Mouse (Mus musculus): ENCODE data around the gene Hfe.
A peak's percentile ranks its signal among the peaks of the same experiment; 100 is the strongest.
"Not testable (repeated sequence)": the region's sequence is repeated elsewhere in the genome, so short reads cannot be mapped to it uniquely, and the experiment has no call there.

Hfe gene

DNA sequence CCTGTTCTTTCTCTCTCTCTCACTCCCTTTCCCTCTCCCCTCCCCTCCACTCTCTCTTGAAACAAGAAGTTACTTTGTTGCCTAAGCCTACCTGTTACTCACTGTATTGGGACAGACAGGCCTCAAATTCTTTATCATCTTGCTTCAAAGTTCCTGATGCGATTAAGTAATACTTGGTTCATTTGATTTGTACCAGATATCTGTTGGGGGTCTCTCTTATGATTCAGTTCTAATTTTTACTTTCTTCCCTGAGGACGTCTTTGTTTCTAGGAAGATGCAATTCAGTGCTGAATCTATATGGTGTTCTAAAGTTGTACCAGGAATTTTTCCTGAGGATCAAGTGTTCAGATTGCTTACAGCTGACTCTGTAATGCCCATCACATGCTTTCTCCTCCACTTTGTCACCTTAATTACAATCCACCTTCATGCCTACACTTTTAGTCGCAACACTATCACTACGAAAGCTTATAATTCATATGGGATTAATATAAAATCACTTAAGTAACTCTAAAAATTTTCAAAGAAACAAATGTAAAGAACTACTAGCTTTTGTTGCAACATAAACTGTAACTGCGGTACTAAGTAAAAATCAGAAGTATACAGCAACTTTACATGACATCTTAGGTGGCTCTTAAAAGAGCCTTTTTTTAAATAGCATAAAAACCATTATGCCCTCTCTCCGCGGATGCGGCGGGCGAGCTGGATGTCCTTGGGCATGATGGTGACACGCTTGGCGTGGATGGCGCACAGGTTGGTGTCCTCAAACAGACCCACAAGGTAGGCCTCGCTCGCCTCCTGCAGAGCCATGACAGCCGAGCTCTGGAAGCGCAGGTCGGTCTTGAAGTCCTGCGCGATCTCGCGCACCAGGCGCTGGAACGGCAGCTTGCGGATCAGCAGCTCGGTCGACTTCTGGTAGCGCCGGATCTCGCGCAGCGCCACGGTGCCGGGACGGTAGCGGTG is 34.0 kb upstream of the Hfe start:
- peak; percentile 58 for DNase-seq (ENCODE audit: low read depth, low spot score)

DNA sequence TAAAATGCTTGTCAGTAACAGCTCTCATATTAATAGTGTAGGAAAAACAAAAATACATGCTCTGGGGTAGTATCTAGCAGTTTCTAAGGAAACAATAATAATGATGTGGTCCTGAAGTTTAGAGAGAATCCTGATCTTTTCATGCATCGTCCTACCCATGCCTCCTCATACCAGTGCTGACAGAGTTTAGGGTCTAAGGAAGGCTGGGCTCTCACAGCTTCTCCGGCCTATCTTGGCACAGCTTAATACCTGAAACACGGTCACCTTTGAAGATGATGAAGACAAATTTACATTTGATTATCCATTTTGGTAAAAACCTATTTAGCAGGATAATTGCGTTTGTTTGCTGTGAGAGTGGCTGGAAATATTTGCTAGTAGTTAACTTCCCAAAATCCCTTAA is 33.3 kb upstream of the Hfe start:
- DNase-seq (ENCODE audit: low read depth, low spot score): peak; percentile 46

DNA sequence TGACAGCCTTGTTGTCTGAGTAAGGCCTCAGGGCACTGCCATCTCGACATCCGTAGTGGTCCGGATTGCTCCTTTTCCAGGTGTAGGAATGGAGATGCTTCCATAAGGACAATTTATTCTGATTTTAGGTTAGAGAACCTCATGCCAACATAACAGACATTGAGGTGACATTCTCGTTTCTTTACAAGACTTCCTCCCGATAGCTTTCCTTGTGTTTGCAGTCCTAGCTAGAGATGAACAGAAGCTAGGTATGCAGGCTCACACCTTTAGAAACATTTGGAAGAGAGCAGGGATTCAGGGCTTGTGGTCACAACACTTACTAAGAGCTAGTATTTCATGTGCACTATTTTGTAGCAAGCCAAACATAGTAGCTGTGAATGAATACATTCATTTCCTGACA is 32.6 kb upstream of the Hfe start:
- peak; percentile 21 for DNase-seq (ENCODE audit: low read depth, low spot score)

DNA sequence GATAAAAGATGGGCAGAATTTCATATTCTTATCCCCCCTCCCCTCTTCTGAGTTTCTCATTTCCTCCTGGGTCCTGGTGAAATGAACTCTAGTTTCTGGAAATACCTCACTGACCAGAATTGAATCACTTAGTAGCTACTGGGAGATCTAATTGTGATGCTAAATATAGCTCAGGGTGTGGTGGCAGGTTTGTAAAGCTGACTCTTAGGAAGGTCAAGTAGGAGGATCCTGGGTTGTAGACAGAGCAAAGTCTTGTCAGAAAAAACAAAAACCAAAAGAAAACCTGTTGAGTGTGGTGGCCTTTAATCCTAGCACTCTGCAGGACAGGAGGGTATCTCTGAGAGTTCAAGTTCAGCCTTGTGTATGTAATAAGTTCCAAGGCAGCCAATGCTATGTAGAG is 31.4 kb upstream of the Hfe start:
- DNase-seq (ENCODE audit: low read depth, low spot score): no peak

DNA sequence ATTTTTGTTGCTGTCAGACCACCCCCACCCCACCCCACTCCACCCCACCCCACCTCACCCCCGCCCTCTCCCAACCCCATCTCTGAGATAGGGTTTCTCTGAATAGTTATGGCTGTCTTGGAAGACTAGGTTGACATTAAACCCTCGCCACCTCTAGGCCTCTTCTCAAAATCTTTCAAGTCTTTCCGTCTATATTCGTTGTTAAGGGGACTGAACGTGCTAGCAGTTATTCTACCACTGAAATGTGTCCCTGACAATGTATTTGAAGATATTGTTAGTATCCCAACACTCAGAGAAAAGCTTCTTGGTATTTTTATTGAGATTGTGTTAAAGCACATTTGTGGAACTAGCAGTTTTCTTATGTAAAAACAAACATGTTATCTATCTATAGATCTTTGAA is 30.3 kb upstream of the Hfe start:
- DNase-seq (ENCODE audit: low read depth, low spot score): peak; percentile 29

DNA sequence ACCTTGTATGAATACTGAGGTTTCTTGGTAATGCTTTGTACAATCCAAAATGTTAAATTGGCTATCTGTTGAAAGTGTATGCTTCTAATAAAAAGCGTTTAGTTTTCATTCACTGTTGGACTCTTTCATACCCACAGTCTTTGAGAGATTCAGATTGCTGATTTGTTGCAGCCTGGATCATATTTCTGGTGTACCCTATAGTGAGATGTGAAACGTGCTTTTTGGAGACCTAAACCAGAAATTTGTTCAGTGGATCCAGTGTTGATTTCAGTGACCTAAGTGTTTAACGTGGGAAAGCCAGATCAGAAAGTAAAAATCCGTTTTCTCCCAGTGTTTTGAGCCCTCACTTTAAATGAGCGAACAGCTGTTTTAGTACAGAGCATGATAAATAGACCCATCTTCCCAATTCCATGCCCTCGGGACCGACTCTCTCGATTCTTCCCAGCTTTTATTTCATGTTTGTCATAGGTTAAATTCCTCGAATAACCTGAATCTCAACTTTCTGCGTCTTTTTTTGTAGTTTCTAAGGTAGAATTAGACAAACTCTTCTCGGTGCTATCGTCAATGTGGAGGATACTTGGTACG is 29.7 kb upstream of the Hfe start:
- no peak for DNase-seq (ENCODE audit: low read depth, low spot score)

DNA sequence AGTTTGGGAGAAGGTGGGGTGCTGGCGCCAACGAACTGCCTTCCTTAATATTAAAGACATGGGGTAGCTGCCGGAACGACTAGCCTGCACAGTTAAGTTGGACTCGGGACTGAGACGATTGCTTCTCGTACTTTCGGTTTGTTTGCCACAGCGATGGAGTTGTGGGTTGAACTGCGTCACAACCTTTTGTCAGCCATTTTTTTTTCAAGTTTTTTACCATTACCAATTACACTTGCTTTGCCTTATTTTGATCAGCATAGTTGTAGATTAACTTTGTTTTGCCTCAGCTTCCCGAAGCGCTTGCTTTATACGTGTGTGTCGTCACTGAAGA is 29.2 kb upstream of the Hfe start:
- no peak for DNase-seq (ENCODE audit: low read depth, low spot score)

DNA sequence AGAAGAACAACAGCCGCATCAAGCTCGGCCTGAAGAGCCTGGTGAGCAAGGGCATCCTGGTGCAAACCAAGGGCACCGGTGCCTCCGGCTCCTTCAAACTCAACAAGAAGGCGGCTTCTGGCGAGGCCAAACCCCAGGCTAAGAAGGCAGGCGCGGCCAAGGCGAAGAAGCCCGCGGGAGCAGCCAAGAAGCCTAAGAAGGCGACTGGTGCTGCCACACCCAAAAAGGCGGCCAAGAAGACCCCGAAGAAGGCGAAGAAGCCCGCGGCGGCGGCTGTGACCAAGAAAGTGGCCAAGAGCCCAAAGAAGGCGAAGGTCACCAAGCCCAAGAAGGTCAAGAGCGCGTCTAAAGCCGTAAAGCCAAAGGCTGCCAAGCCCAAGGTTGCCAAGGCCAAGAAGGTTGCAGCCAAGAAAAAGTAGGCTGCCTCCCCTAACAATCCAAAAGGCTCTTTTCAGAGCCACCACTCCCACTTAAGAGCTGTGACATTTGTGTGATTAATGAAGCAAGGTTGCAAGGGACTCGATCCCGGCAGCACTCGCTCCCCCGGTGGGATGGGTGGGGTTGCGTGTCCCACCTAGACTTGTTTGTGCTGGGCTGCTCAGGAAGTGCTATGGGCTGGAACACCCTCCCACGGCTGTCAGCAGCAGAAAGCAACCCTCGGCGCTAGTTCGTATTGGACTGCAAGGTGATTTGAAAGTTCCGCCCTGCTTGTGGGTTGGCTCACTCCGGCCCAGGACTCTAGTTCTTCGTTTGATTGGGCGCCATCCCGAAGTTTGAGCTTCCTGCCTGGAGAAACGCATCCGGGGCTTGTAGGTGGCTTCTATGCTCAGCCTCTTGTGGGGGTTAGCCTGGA is 28.6 kb upstream of the Hfe start:
- DNase-seq (ENCODE audit: low read depth, low spot score): peak; percentile 87

DNA sequence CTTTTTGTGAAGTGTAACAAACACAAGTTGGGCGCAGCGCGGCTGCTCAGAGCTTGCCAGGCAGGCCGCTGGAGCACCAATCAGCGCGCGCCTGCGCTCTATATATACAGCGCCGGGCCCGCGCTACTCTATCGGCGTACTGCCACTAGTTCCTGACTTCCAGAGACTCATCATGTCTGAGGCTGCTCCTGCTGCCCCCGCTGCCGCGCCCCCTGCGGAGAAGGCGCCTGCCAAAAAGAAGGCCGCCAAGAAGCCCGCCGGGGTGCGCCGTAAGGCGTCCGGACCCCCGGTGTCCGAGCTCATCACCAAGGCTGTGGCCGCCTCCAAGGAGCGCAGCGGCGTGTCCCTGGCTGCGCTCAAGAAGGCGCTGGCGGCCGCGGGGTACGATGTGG is 28.0 kb upstream of the Hfe start, which contains the start of gene Hist1h1c:
TSS of gene Hist1h1c (plus strand) at position 132 of the 392 bp plus-strand sequence.
- peak; percentile 95 for DNase-seq (ENCODE audit: low read depth, low spot score)

DNA sequence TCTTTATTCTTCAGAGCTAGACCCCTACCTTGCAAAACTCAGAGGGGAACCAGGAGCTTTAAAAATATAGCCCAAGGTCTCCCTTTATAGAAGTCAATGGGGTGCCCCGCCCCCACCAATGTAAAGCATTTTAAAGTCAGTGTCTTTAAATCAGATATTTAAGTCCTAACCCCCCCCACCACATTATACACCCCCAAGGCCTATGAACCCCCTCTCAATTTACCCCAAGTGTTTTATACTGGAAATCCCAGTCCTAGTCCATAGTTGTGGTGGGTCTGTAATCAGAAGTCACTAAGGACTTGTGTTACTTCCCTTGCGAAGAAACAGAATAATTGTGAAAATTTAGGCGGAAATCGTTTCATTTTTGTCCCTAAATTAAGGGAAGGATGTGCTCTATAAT is 27.4 kb upstream of the Hfe start:
- peak; percentile 58 for DNase-seq (ENCODE audit: low read depth, low spot score)

DNA sequence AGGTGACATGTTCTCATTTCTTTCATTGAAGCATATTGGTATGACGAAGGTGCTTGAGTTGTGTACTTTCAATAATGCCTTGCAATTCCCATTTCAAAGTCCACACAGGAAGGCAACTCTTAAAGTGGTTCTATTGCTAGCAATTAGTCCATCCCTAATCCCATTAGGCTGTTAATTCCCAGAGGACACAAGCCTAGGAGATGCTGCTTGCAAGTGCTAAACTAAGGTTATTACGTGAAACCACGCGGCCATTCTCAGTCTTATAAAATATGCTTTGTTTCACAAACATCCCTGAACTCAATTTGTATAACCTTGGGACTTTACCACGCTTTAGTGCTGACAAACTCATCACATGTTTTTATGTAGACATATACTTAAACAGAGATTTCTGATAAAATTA is 26.4 kb upstream of the Hfe start:
- DNase-seq (ENCODE audit: low read depth, low spot score): no peak

DNA sequence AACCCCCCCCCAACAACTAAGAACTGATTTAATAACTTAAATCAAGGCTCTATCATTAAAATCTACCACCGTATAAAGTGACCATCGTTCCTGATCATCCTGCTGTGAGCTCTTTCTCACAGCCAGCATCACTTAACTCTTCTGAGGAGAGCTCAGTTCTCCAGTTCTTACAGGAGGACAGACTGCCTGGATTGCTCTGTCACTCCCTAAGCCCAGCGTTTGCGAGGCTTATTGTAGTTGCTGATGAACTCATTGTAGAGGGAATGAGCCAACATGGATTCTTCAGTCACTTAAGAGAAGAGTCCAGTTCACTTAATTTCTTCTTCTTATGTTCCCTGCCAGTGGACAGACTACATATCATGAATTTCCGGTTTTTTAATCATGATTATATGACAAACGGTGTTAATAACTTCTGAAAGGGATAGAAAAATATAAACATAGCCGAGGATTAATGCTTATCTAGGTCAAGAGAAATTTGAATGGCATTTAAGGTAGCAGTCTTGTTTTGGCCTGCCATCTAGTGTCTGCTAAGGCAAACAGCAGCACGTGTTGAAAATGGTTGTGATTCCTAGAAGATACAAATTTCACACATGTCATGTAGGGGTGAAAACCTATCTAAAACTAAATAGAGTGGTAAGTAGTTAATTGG is 21.6 kb upstream of the Hfe start:
- DNase-seq (ENCODE audit: low read depth, low spot score): peak; percentile 16

DNA sequence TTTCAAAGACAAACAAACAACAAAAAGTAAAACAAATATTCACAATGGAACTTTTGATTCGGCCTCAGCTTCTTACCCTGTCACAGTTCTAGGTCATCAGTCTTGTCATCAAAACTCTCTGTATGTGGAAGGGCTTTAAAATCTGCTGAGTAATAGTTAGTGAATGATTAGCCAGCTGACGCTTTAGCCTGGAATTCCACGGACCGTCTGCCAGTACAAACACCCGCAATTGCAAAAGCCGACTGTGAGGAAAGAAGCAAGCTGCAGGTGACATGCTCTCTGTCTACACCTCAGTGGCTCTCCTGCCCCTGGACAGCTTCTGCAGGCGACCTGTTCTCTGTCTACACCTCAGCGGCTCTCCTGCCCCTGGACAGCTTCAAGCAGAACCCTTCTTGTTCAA is 19.8 kb upstream of the Hfe start:
- no peak for DNase-seq (ENCODE audit: low read depth, low spot score)

DNA sequence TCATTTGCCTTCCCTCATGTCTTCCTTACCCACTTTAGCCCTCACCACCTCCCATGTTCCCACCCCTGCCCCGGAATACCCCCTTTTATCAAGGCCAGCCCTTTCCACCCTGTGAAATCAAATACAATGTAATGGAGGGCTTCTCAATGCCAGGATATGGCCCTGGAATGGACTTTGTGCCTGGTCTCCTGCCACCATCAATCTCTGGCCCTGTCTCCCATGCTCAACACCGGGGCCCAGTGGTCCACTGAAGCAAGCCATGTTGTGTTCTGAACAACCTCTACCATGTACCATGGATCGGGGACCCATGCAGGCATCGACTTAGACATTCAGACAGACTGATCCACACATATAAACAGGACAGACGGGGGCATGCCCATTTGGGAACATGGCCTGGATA is 19.1 kb upstream of the Hfe start:
- DNase-seq (ENCODE audit: low read depth, low spot score): no peak

DNA sequence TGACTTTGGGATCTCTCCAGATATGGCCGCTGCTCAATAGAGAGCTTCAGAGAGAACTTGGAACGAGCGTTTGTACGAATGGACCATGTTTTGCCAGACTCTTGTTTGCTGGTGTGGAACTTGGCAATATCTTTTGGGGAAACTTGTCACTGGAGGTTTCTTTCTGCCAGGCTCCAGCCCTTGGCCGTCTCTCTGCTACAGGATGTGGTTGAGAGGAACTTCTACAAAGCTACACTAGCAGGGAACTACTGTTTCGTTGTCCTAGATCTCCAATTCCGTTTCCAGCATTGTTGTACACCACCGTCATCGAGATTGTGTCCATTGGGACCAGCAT is 18.5 kb upstream of the Hfe start:
- DNase-seq (ENCODE audit: low read depth, low spot score): no peak

DNA sequence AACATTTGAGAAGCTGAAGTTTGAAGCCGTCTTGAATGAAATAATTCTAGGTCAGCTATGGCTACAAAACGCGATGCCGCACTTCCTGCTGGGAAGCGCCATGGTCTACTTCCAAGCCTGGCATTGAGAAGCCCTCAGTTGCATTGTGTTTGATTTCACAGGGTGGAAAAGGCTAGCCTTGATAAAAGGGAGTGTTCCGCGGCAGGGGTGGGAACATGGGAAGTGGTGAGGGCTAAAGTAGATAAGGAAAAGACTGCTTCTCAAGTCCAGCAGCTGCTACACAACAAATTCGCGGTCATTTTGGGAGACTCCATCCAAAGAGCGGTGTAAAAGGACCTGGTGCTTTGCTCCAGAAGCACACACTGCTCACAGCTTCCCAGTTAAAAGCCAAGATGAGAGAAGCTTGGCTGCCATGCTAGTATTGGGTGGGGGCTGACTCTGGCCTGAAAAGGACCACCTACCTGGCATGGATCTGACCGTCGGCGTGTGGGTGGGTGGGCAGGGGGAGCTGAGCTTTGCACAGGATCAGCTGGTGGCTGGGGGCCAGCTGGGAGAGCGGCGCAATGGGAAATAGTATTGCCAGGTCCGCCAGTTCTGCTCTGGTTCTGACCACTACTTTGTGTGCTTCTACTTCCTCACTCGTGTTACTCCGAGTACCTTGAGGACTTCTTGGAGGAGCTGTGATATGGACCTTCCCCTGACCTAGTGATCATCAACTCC is 18.0 kb upstream of the Hfe start:
- DNase-seq (ENCODE audit: low read depth, low spot score): no peak

DNA sequence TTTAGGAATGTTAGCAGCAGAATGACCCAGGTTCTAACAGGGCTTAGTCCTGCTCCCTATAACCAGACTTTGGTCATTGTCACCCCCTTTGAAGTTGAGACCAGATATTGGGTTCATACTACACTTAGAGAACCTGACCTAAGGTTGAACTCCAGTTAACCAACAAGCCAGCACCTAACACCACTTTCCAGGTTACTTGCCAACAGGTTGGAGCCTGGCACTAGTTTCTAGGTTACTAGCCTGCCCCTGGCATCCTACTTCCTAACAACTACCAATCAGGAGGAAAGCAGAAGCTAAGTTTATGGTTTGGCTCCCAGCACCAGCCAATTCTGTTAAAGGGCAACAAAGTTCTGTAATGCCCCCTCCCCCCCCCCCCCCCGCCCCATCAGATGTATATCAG is 14.6 kb upstream of the Hfe start:
- no peak for DNase-seq (ENCODE audit: low read depth, low spot score)

DNA sequence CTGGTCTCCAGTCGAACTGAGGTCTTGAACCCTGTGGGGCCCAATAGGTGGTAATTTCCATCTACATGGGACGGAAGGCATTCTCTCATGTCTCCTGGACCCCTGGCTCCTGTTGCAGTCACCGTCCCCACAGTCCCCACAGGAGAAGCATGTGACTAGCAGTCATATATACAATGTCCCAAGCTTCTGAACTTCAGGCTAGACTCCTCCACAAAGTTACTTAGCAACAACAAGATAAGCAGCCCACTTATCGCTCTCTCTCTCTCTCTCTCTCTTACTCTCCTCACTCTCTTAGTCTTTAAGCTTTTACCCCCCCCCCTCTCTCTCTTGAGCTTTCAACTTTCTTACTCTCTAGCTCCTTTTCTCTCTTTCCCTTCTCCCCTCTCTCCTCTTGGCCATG is 13.6 kb upstream of the Hfe start:
- DNase-seq (ENCODE audit: low read depth, low spot score): no peak

DNA sequence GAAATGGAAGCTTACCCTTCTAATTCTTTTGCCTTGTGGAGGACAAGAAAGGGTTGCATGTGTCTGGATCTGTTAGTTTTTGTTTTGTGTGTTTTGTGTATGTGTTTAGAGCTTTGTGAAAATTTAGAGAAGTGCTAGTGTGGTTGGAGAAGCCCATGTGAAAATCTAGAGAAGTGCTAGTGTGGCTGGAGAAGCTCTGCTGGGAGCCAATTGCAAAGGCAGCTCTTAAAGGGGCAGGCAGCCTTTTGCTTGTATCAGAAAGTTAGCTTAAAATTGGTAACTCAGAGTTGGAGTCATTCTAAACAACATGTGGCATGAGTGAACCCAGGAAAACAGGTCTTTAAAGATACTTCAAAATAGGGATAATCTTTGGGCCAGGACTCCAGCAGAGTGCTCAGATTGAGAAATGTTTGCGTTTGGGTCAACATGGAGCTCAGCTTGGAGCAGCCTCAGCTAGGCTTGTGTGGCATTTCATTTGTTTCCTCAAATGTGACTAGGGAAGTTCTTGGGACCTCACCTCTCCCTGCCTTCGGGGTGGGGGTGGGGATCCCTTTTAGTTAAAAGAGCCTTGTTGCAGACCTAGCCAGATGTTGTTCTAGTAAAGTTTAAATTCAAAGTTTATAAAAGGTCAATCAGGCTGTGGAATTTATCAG is 7.1 kb upstream of the Hfe start:
- not testable (repeated sequence) for DNase-seq (ENCODE audit: low read depth, low spot score)

DNA sequence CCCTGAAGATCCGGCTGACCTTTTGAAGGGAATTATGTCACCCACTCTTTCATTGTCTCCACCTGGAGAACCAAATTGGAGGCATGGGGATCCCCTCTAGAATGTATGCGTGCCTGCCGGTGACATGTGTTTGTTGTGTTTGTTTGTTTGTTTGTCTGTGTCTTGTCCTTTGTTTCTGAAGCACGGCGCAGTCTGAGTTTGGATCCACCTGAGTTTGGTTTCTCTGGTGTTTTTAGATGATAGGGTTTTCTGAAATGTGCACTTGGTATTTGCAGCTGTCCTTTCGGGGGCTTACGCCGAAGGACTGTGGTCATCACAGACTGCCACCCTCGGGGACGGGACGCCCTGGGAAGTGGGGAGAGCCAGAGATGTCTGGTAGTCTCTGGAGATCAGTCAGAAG is 6.5 kb upstream of the Hfe start:
- no peak for DNase-seq (ENCODE audit: low read depth, low spot score)

Data from c-Kit-negative CD71-positive TER-119-positive erythroid progenitor cells, embryonic 14.5 days (primary cell).